Mouse (Mus musculus): ENCODE results near the gene Dok3. TPM values are rescaled to one million over a fixed set of nuclear protein-coding genes. Genes with fewer than 3 reads are reported as not detected.

The Dok3 gene
- polyA plus RNA-seq, 1 experiment from 2014 or later: 5.1 TPM

GRCm38 (mm10) chr13:55527834-55528772 is 993 bp downstream of the Dok3 start:
- Histone ChIP-seq H3K4me1 (ENCODE audit: control insufficient read depth, insufficient read depth, low read length) (no peaks in the 10 kb centered on the region), H3K4me2 (ENCODE audit: low read length) (no peak overlapping the region), H3K27ac (ENCODE audit: low read length) (no peak overlapping the region), H3K9me3 (replicated peaks; ENCODE audit: control insufficient read depth, low read length, poor library complexity, severe bottlenecking) (no peaks in the 10 kb centered on the region), H3K9ac (ENCODE audit: low read depth, low read length) (no peak overlapping the region), H3K27me3 (ENCODE audit: control insufficient read depth, insufficient read depth, low read depth, low read length) (no peaks in the 10 kb centered on the region), H3K4me3 (ENCODE audit: low read depth, low read length) (no peak overlapping the region), H3K36me3 (ENCODE audit: control insufficient read depth, insufficient read depth, low read length) (peaks cover 20% of the 10 kb centered on the region)
- no peak for ATAC-seq
- WGBS: 79% methylated on average over 18 of the region's 18 CpGs

- ATAC-seq: no peak
- no peak overlapping the region for H3K9ac ChIP-seq (ENCODE audit: low read depth, low read length)
- peaks cover 16% of the 10 kb centered on the region for H3K36me3 ChIP-seq (ENCODE audit: control insufficient read depth, insufficient read depth, low read length)
- H3K4me1 ChIP-seq (ENCODE audit: control insufficient read depth, insufficient read depth, low read length): no peaks in the 10 kb centered on the region
- 86% methylated on average over 16 of the region's 16 CpGs for WGBS
- H3K4me3 ChIP-seq (ENCODE audit: low read depth, low read length): no peak overlapping the region
- no peak overlapping the region for H3K27ac ChIP-seq (ENCODE audit: low read length)
- no peaks in the 10 kb centered on the region for H3K9me3 ChIP-seq (replicated peaks; ENCODE audit: control insufficient read depth, low read length, poor library complexity, severe bottlenecking)
- no peaks in the 10 kb centered on the region for H3K27me3 ChIP-seq (ENCODE audit: control insufficient read depth, insufficient read depth, low read depth, low read length)
- H3K4me2 ChIP-seq (ENCODE audit: low read length): no peak overlapping the region
These were observed 1.9 kb downstream of the Dok3 start for GRCm38 (mm10) chr13:55527212-55527611.

GRCm38 (mm10) chr13:55525733-55526553 is 3.2 kb downstream of the Dok3 start:
- no peak overlapping the region for H3K4me2 ChIP-seq (ENCODE audit: low read length)
- H3K9me3 ChIP-seq (replicated peaks; ENCODE audit: control insufficient read depth, low read length, poor library complexity, severe bottlenecking): no peaks in the 10 kb centered on the region
- H3K4me3 ChIP-seq (ENCODE audit: low read depth, low read length): no peak overlapping the region
- H3K9ac ChIP-seq (ENCODE audit: low read depth, low read length): no peak overlapping the region
- no peaks in the 10 kb centered on the region for H3K4me1 ChIP-seq (ENCODE audit: control insufficient read depth, insufficient read depth, low read length)
- no peaks in the 10 kb centered on the region for H3K27me3 ChIP-seq (ENCODE audit: control insufficient read depth, insufficient read depth, low read depth, low read length)
- WGBS: 85% methylated on average over 15 of the region's 16 CpGs
- H3K36me3 ChIP-seq (ENCODE audit: control insufficient read depth, insufficient read depth, low read length): peaks cover 9% of the 10 kb centered on the region
- no peak for ATAC-seq
- no peak overlapping the region for H3K27ac ChIP-seq (ENCODE audit: low read length)

- Histone ChIP-seq H3K4me3 (ENCODE audit: low read depth, low read length) (no peak overlapping the region), H3K9ac (ENCODE audit: low read depth, low read length) (no peak overlapping the region), H3K36me3 (ENCODE audit: control insufficient read depth, insufficient read depth, low read length) (no peaks in the 10 kb centered on the region), H3K4me1 (ENCODE audit: control insufficient read depth, insufficient read depth, low read length) (no peaks in the 10 kb centered on the region), H3K27me3 (ENCODE audit: control insufficient read depth, insufficient read depth, low read depth, low read length) (no peaks in the 10 kb centered on the region), H3K9me3 (replicated peaks; ENCODE audit: control insufficient read depth, low read length, poor library complexity, severe bottlenecking) (no peaks in the 10 kb centered on the region), H3K4me2 (ENCODE audit: low read length) (no peak overlapping the region), H3K27ac (ENCODE audit: low read length) (no peak overlapping the region)
- ATAC-seq: no peak
- 94% methylated on average over 23 of the region's 23 CpGs for WGBS
These were observed 5.0 kb downstream of the Dok3 start for GRCm38 (mm10) chr13:55523951-55524600.

- H3K4me1 ChIP-seq (ENCODE audit: control insufficient read depth, insufficient read depth, low read length): no peaks in the 10 kb centered on the region
- no peaks in the 10 kb centered on the region for H3K27me3 ChIP-seq (ENCODE audit: control insufficient read depth, insufficient read depth, low read depth, low read length)
- H3K27ac ChIP-seq (ENCODE audit: low read length): no peak overlapping the region
- WGBS: 66% methylated on average over 17 of the region's 17 CpGs
- H3K4me2 ChIP-seq (ENCODE audit: low read length): no peak overlapping the region
- H3K36me3 ChIP-seq (ENCODE audit: control insufficient read depth, insufficient read depth, low read length): no peaks in the 10 kb centered on the region
- H3K9me3 ChIP-seq (replicated peaks; ENCODE audit: control insufficient read depth, low read length, poor library complexity, severe bottlenecking): no peaks in the 10 kb centered on the region
- no peak overlapping the region for H3K9ac ChIP-seq (ENCODE audit: low read depth, low read length)
- no peak overlapping the region for H3K4me3 ChIP-seq (ENCODE audit: low read depth, low read length)
- no peak for ATAC-seq
These were observed 5.8 kb downstream of the Dok3 start for GRCm38 (mm10) chr13:55523278-55523677.

GRCm38 (mm10) chr13:55522730-55523129 is 6.4 kb downstream of the Dok3 start:
- WGBS: 57% methylated on average over 8 of the region's 8 CpGs
- H3K9ac ChIP-seq (ENCODE audit: low read depth, low read length): no peak overlapping the region
- H3K27me3 ChIP-seq (ENCODE audit: control insufficient read depth, insufficient read depth, low read depth, low read length): no peaks in the 10 kb centered on the region
- H3K4me2 ChIP-seq (ENCODE audit: low read length): no peak overlapping the region
- H3K4me3 ChIP-seq (ENCODE audit: low read depth, low read length): no peak overlapping the region
- no peak for ATAC-seq
- H3K27ac ChIP-seq (ENCODE audit: low read length): no peak overlapping the region
- no peaks in the 10 kb centered on the region for H3K4me1 ChIP-seq (ENCODE audit: control insufficient read depth, insufficient read depth, low read length)
- H3K36me3 ChIP-seq (ENCODE audit: control insufficient read depth, insufficient read depth, low read length): no peaks in the 10 kb centered on the region
- H3K9me3 ChIP-seq (replicated peaks; ENCODE audit: control insufficient read depth, low read length, poor library complexity, severe bottlenecking): no peaks in the 10 kb centered on the region

GRCm38 (mm10) chr13:55519606-55520005 is 9.5 kb downstream of the Dok3 start:
- Histone ChIP-seq H3K9ac (ENCODE audit: low read depth, low read length) (no peak overlapping the region), H3K4me3 (ENCODE audit: low read depth, low read length) (no peak overlapping the region), H3K9me3 (replicated peaks; ENCODE audit: control insufficient read depth, low read length, poor library complexity, severe bottlenecking) (no peaks in the 10 kb centered on the region), H3K4me1 (ENCODE audit: control insufficient read depth, insufficient read depth, low read length) (no peaks in the 10 kb centered on the region), H3K27ac (ENCODE audit: low read length) (no peak overlapping the region), H3K27me3 (ENCODE audit: control insufficient read depth, insufficient read depth, low read depth, low read length) (no peaks in the 10 kb centered on the region), H3K4me2 (ENCODE audit: low read length) (no peak overlapping the region), H3K36me3 (ENCODE audit: control insufficient read depth, insufficient read depth, low read length) (no peaks in the 10 kb centered on the region)
- 85% methylated on average over 4 of the region's 4 CpGs for WGBS
- no peak for ATAC-seq

- Histone ChIP-seq H3K27ac (ENCODE audit: low read length) (no peak overlapping the region), H3K36me3 (ENCODE audit: control insufficient read depth, insufficient read depth, low read length) (no peaks in the 10 kb centered on the region), H3K4me2 (ENCODE audit: low read length) (no peak overlapping the region), H3K9me3 (replicated peaks; ENCODE audit: control insufficient read depth, low read length, poor library complexity, severe bottlenecking) (no peaks in the 10 kb centered on the region), H3K4me3 (ENCODE audit: low read depth, low read length) (no peak overlapping the region), H3K9ac (ENCODE audit: low read depth, low read length) (no peak overlapping the region), H3K27me3 (ENCODE audit: control insufficient read depth, insufficient read depth, low read depth, low read length) (no peaks in the 10 kb centered on the region), H3K4me1 (ENCODE audit: control insufficient read depth, insufficient read depth, low read length) (peaks cover 9% of the 10 kb centered on the region)
- 4% methylated on average over 5 of the region's 5 CpGs for WGBS
- ATAC-seq: no peak
These were observed 12.1 kb downstream of the Dok3 start for GRCm38 (mm10) chr13:55516955-55517354.

Measured in midbrain, embryonic 16.5 days (tissue).